Mouse (Mus musculus): Measurements from ENCODE around the gene Pigv. TPM values are rescaled to one million over a fixed set of nuclear protein-coding genes. Genes with fewer than 3 reads are reported as not detected.
"Not testable (repeated sequence)": the region's sequence is repeated elsewhere in the genome, so short reads cannot be mapped to it uniquely, and the experiment has no call there.

Gene Pigv
- polyA plus RNA-seq, 1 experiment from 2014 or later = 14.5 TPM

GRCm38 (mm10) chr4:133652746-133653145 lies 19.7 kb downstream of the Pigv start:
- no peaks in the 10 kb centered on the region for H3K9me3 ChIP-seq
- no peak overlapping the region for H3K27ac ChIP-seq
- 83% methylated on average over 10 of the region's 10 CpGs for WGBS
- no peaks in the 10 kb centered on the region for H3K36me3 ChIP-seq
- peaks cover 12% of the 10 kb centered on the region for H3K4me1 ChIP-seq (replicated peaks)
- no peak overlapping the region for H3K4me3 ChIP-seq
- DNase-seq (ENCODE audit: low spot score) = no peak
- H3K27me3 ChIP-seq (ENCODE audit: insufficient read depth, poor library complexity, severe bottlenecking) = no peaks in the 10 kb centered on the region

GRCm38 (mm10) chr4:133651986-133652385 lies 20.5 kb downstream of the Pigv start:
- no peak for DNase-seq (ENCODE audit: low spot score)
- no peak overlapping the region for H3K4me3 ChIP-seq
- H3K27ac ChIP-seq = no peak overlapping the region
- no peaks in the 10 kb centered on the region for H3K27me3 ChIP-seq (ENCODE audit: insufficient read depth, poor library complexity, severe bottlenecking)
- H3K4me1 ChIP-seq (replicated peaks) = peaks cover 10% of the 10 kb centered on the region
- H3K9me3 ChIP-seq = no peaks in the 10 kb centered on the region
- WGBS = 69% methylated on average over 4 of the region's 4 CpGs
- H3K36me3 ChIP-seq = no peaks in the 10 kb centered on the region

DNA sequence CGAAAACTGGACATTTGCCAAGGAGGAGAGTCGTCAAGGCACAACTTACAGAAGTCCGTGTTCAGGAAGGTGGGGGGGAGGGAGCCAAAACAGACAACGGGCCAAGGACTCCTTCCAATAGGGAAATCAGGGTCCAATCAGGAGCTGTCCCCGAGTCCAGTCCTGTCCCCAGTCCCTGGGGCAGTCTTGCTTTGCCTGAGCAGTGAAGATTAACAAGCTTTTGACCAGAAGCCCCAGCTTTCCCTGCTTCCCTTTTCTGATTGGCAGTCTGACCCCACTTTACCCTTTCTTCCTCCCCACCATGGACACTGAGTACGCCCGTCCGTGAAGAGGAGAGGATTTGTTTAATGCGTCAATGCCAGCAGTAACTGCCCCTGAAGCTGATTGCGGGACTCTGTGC lies 21.0 kb downstream of the Pigv start:
- no peaks in the 10 kb centered on the region for H3K27me3 ChIP-seq (ENCODE audit: insufficient read depth, poor library complexity, severe bottlenecking)
- H3K9me3 ChIP-seq = no peaks in the 10 kb centered on the region
- H3K27ac ChIP-seq = no peak overlapping the region
- peaks cover 7% of the 10 kb centered on the region for H3K4me1 ChIP-seq (replicated peaks)
- H3K36me3 ChIP-seq = no peaks in the 10 kb centered on the region
- no peak for DNase-seq (ENCODE audit: low spot score)
- H3K4me3 ChIP-seq = no peak overlapping the region
- WGBS = 66% methylated on average over 10 of the region's 10 CpGs

DNA sequence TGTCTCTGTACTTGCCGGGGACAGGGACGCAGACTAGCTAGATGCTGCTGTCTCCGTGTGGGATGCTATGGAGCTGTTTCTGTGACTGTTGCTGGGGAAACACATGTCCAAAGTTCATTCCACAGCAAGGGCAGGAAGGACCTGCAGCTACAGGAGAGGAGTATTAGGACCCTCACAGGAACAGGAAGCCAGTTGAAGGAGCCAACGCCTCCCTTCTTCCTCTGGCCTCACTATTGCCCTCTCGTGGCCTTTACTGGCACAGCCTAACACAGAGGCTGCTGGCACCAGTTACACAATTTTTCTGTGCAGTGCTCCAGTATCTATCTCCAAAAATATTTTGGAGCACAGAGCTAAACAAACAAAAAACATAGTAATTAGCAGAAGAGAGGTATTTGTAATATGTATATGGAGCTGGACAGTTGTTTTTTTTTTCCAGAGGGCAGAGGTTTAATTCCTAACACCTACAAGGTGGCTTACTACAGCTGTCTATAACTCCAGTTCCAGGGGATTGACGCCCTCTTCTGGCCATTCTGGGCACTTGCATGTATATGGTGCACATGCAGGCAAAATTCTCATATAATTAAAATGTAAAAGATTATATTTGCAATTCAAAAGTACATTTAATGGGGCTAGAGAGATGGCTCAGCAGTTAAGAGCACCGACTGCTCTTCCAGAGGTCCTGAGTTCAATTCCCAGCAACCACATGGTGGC lies 22.3 kb downstream of the Pigv start, which contains the start of gene Zdhhc18:
Gene Zdhhc18 (minus strand): TSS at position 166 of the 711 bp plus-strand sequence.
- 0 out of 2 replicates have a peak within 1 kb of the TSS, but pooled peaks have one; percentile 41 for H3K27ac ChIP-seq
- H3K36me3 ChIP-seq = no peaks in the 10 kb centered on the region
- peak within 1 kb of the TSS; percentile 24; the same call in 1 of the 2 replicates for H3K4me3 ChIP-seq
- peak; percentile 76 for DNase-seq (ENCODE audit: low spot score)
- WGBS = 44% methylated on average over 7 of the region's 7 CpGs
- no peaks in the 10 kb centered on the region for H3K9me3 ChIP-seq
- peaks cover 3% of the 10 kb centered on the region; the same call in 1 of the 2 replicates for H3K4me1 ChIP-seq (replicated peaks)
- no peaks in the 10 kb centered on the region for H3K27me3 ChIP-seq (ENCODE audit: insufficient read depth, poor library complexity, severe bottlenecking)

- not testable (repeated sequence) for H3K36me3 ChIP-seq; DNase-seq (ENCODE audit: low spot score); H3K27me3 ChIP-seq (ENCODE audit: insufficient read depth, poor library complexity, severe bottlenecking); H3K9me3 ChIP-seq; H3K4me1 ChIP-seq (replicated peaks)
- H3K4me3 ChIP-seq = peak overlapping the region; percentile 24; the same call in 1 of the 2 replicates
- 0 out of 2 replicates have a peak overlapping the region, but pooled peaks have one; percentile 41 for H3K27ac ChIP-seq
- WGBS = 92% methylated on average over 5 of the region's 5 CpGs
These were observed 23.0 kb downstream of the Pigv start for GRCm38 (mm10) chr4:133649464-133649863.

- Histone ChIP-seq H3K9me3 (peaks cover 11% of the 10 kb centered on the region), H3K4me1 (replicated peaks) (peaks cover 3% of the 10 kb centered on the region; the same call in 1 of the 2 replicates), H3K27me3 (ENCODE audit: insufficient read depth, poor library complexity, severe bottlenecking) (no peaks in the 10 kb centered on the region), H3K36me3 (no peaks in the 10 kb centered on the region), H3K27ac (no peak overlapping the region), H3K4me3 (no peak overlapping the region)
- WGBS = 42% methylated on average over 21 of the region's 21 CpGs
- DNase-seq (ENCODE audit: low spot score) = no peak
These were observed 26.8 kb downstream of the Pigv start for GRCm38 (mm10) chr4:133645680-133646079.

GRCm38 (mm10) chr4:133645195-133645594 lies 27.3 kb downstream of the Pigv start:
- WGBS = 87% methylated on average over 3 of the region's 3 CpGs

DNA sequence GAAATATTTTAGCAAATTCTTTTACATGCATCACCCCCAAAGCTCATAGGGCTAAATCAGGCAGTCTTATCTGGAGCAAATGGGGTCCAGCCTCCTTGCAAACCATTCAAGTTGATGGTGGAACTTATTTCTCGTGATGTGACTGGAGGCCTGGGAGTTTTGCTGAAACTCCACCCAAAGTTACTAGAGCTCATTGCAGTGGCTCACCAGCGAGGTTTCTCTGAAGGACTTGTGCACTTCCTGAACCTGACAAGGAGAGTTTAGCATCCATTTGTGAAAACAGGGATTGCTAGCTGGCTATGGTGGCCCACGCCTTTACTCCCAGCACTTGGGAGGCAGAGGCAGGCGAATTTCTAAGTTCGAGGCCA lies 38.4 kb downstream of the Pigv start:
- H3K9me3 ChIP-seq = no peaks in the 10 kb centered on the region
- H3K4me3 ChIP-seq = no peak overlapping the region
- H3K27ac ChIP-seq = no peak overlapping the region
- H3K27me3 ChIP-seq (ENCODE audit: insufficient read depth, poor library complexity, severe bottlenecking) = no peaks in the 10 kb centered on the region
- no peaks in the 10 kb centered on the region for H3K36me3 ChIP-seq
- peaks cover 34% of the 10 kb centered on the region for H3K4me1 ChIP-seq (replicated peaks)
- WGBS = 82% methylated on average over 5 of the region's 5 CpGs
- no peak for DNase-seq (ENCODE audit: low spot score)

More at GRCm38 (mm10) chr4:133645195-133645594, 27.3 kb downstream of the Pigv start:
- Histone ChIP-seq H3K9me3 (peaks cover 11% of the 10 kb centered on the region), H3K27me3 (ENCODE audit: insufficient read depth, poor library complexity, severe bottlenecking) (no peaks in the 10 kb centered on the region), H3K27ac (no peak overlapping the region), H3K4me3 (no peak overlapping the region), H3K4me1 (replicated peaks) (peaks cover 3% of the 10 kb centered on the region; the same call in 1 of the 2 replicates), H3K36me3 (no peaks in the 10 kb centered on the region)
- no peak for DNase-seq (ENCODE audit: low spot score)

- no peaks in the 10 kb centered on the region for H3K9me3 ChIP-seq
- DNase-seq (ENCODE audit: low spot score) = peak; percentile 86
- peaks cover 34% of the 10 kb centered on the region for H3K4me1 ChIP-seq (replicated peaks)
- 8% methylated on average over 47 of the region's 47 CpGs for WGBS
- H3K27ac ChIP-seq = peak overlapping the region; percentile 90
- no peaks in the 10 kb centered on the region for H3K36me3 ChIP-seq
- H3K4me3 ChIP-seq = peak overlapping the region; percentile 90
- no peaks in the 10 kb centered on the region for H3K27me3 ChIP-seq (ENCODE audit: insufficient read depth, poor library complexity, severe bottlenecking)
These were observed 39.0 kb downstream of the Pigv start for GRCm38 (mm10) chr4:133633332-133634042.

DNA sequence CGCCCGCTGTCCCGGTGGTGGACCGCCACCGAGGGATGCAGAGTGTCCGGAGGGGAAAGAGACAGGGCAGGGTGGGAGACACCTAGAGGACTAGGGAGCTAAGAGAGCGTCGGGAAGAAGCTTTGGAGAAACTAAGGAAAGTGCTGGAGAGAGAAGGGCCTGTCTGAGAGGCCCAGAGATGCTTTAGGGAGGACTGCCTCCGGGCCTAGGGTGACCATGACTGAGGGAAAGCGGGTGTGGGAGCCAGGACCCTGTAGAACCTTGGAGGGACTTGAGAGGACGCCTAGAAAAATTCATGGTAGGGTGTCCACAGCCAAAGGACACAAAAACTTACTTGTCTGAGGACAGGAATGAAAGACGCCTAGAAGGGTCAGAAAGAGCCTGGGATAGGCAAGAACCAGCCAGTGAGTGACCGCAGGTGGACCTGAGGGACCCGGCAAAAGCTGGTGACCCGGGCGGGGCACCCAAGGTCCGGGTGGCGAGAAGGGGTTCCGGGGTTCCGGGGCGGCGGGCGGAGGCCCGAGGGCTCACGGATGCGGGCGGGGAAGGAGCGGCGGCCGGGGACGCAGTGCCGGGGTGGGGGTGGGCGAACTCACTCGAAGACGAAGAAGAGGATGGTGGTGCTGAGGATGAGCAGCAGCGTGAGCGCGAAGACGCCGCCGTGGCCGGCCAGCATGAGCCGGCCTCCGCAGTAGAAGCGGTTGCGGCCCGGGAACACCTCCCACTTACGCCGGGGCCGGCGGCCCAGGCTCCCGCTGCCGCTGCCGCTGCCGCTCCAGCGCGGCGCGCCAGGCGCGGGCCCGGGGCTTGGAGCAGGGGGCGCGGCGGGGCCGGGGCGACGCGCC lies 39.7 kb downstream of the Pigv start:
- Histone ChIP-seq H3K9me3 (no peaks in the 10 kb centered on the region), H3K36me3 (no peaks in the 10 kb centered on the region), H3K4me3 (peak overlapping the region; percentile 90), H3K4me1 (replicated peaks) (peaks cover 34% of the 10 kb centered on the region), H3K27ac (peak overlapping the region; percentile 90), H3K27me3 (ENCODE audit: insufficient read depth, poor library complexity, severe bottlenecking) (no peaks in the 10 kb centered on the region)
- WGBS = 4% methylated on average over 64 of the region's 69 CpGs
- DNase-seq (ENCODE audit: low spot score) = peak; percentile 10

- WGBS = 44% methylated on average over 9 of the region's 9 CpGs
These were observed 40.6 kb downstream of the Pigv start for GRCm38 (mm10) chr4:133631769-133632411.

More at GRCm38 (mm10) chr4:133631769-133632411, 40.6 kb downstream of the Pigv start:
- no peaks in the 10 kb centered on the region for H3K9me3 ChIP-seq
- peak overlapping the region; percentile 90 for H3K27ac ChIP-seq
- H3K4me3 ChIP-seq = peak overlapping the region; percentile 90
- no peak for DNase-seq (ENCODE audit: low spot score)
- no peaks in the 10 kb centered on the region for H3K27me3 ChIP-seq (ENCODE audit: insufficient read depth, poor library complexity, severe bottlenecking)
- H3K4me1 ChIP-seq (replicated peaks) = peaks cover 36% of the 10 kb centered on the region
- peaks cover 3% of the 10 kb centered on the region for H3K36me3 ChIP-seq
